In genomic region chr7:140047811-140048311, GRCm38 (mm10) we compare ENCODE assay signal across 8 mouse cellular contexts. TPM values are rescaled to one million over a fixed set of nuclear protein-coding genes. Genes with fewer than 3 reads are reported as not detected.
A peak's percentile ranks its signal among the peaks of the same experiment; 100 is the strongest.
DNase-seq lines count a peak whose midpoint lies in the region; ATAC-seq and TF ChIP-seq lines count a peak whose summit lies in the region.

No protein-coding gene starts in this region.

- no peaks in the 10 kb centered on the region for H3K9me3 ChIP-seq in forebrain, embryonic 16.5 days (ENCODE audit: control insufficient read depth, low read length)
- H3K9me3 ChIP-seq in limb, embryonic 13.5 days: no peaks in the 10 kb centered on the region
- H3K9me3 ChIP-seq in neural tube, embryonic 13.5 days: no peaks in the 10 kb centered on the region

- H3K27ac ChIP-seq in bone marrow macrophage, adult 2 months (ENCODE audit: insufficient read depth, low read depth, low read length): no peak overlapping the region
- H3K27ac ChIP-seq in forebrain, embryonic 16.5 days (ENCODE audit: low read length): no peak overlapping the region
- no peak overlapping the region for H3K27ac ChIP-seq in limb, embryonic 13.5 days
- peak overlapping the region; percentile 43; the same call in 1 of the 2 replicates for H3K27ac ChIP-seq in neural tube, embryonic 13.5 days (replicated peaks)

- ATAC-seq in forebrain, embryonic 16.5 days: peak; percentile 34
- ATAC-seq in limb, embryonic 13.5 days (ENCODE audit: low FRiP score, low read depth): no peak
- ATAC-seq in neural tube, embryonic 13.5 days (ENCODE audit: low read depth): peak; percentile 20; the same call in 1 of the 2 replicates

- no peak for TF ChIP-seq POLR2A in bone marrow macrophage, adult 2 months (IDR thresholded peaks at IDR 0.05; ENCODE audit: borderline replicate concordance, low read depth, low read length)

- peak; percentile 7 for DNase-seq in kidney, adult 18-20 months
- DNase-seq in kidney, adult 11 months: no peak
- DNase-seq in cerebellum, postnatal 36 days: no peak
- DNase-seq in gastrocnemius, postnatal 4 days (ENCODE audit: low spot score in 2 of 2): no peak

- no peak for TF ChIP-seq CTCF in bone marrow macrophage, adult 2 months (IDR thresholded peaks at IDR 0.05; ENCODE audit: low read depth, low read length)

- peaks cover 71% of the 10 kb centered on the region for H3K27me3 ChIP-seq in forebrain, embryonic 16.5 days (replicated peaks; ENCODE audit: control insufficient read depth, insufficient read depth, low read length)
- peaks cover 98% of the 10 kb centered on the region for H3K27me3 ChIP-seq in limb, embryonic 13.5 days
- peaks cover 76% of the 10 kb centered on the region for H3K27me3 ChIP-seq in neural tube, embryonic 13.5 days

- peak overlapping the region; percentile 57 for H3K4me3 ChIP-seq in bone marrow macrophage, adult 2 months (ENCODE audit: insufficient read depth, low read length)
- peak overlapping the region; percentile 42 for H3K4me3 ChIP-seq in forebrain, embryonic 16.5 days (replicated peaks; ENCODE audit: low read length)
- H3K4me3 ChIP-seq in limb, embryonic 13.5 days: peak overlapping the region; percentile 41
- peak overlapping the region; percentile 54 for H3K4me3 ChIP-seq in neural tube, embryonic 13.5 days

- H3K9ac ChIP-seq in forebrain, embryonic 16.5 days (replicated peaks; ENCODE audit: low read depth, low read length): peak overlapping the region; percentile 38
- 0 out of 2 replicates have a peak overlapping the region, but pooled peaks have one; percentile 45 for H3K9ac ChIP-seq in limb, embryonic 13.5 days
- H3K9ac ChIP-seq in neural tube, embryonic 13.5 days: peak overlapping the region; percentile 69

- WGBS in forebrain, embryonic 16.5 days: under 1% methylated on average over 33 of the region's 33 CpGs
- WGBS in limb, embryonic 13.5 days: under 1% methylated on average over 33 of the region's 33 CpGs
- under 1% methylated on average over 33 of the region's 33 CpGs for WGBS in neural tube, embryonic 13.5 days

- peaks cover 6% of the 10 kb centered on the region for H3K4me1 ChIP-seq in bone marrow macrophage, adult 2 months (ENCODE audit: control insufficient read depth, insufficient read depth, low read length)
- peaks cover 23% of the 10 kb centered on the region for H3K4me1 ChIP-seq in forebrain, embryonic 16.5 days (replicated peaks; ENCODE audit: control insufficient read depth, insufficient read depth, low read length)
- H3K4me1 ChIP-seq in limb, embryonic 13.5 days: peaks cover 23% of the 10 kb centered on the region
- H3K4me1 ChIP-seq in neural tube, embryonic 13.5 days (replicated peaks): peaks cover 44% of the 10 kb centered on the region

- H3K36me3 ChIP-seq in forebrain, embryonic 16.5 days (ENCODE audit: control insufficient read depth, insufficient read depth): no peaks in the 10 kb centered on the region
- no peaks in the 10 kb centered on the region for H3K36me3 ChIP-seq in limb, embryonic 13.5 days
- no peaks in the 10 kb centered on the region for H3K36me3 ChIP-seq in neural tube, embryonic 13.5 days

- H3K4me2 ChIP-seq in forebrain, embryonic 16.5 days (ENCODE audit: low read length): peak overlapping the region; percentile 65
- H3K4me2 ChIP-seq in limb, embryonic 13.5 days (replicated peaks): peak overlapping the region; percentile 68
- peak overlapping the region; percentile 74 for H3K4me2 ChIP-seq in neural tube, embryonic 13.5 days

RNA-seq across cellular contexts. Expression of gene Msx3, which starts 1.0 kb away (rescaled TPM):
- polyA plus RNA-seq in bone marrow macrophage, adult 2 months (2012; ENCODE audit: insufficient read depth, insufficient read length, missing spikeins): not detected in 2 replicates
- polyA plus RNA-seq in forebrain, embryonic 16.5 days (2015; fragmentation: Nextera tagmentation; extraction: Ambion mirVana): 0.62 and 1.7 TPM in 2 replicates
- polyA plus RNA-seq in limb, embryonic 13.5 days (2015; fragmentation: Nextera tagmentation; extraction: Ambion mirVana): not detected in 2 replicates
- polyA plus RNA-seq in neural tube, embryonic 13.5 days (2015; fragmentation: Nextera tagmentation; extraction: Ambion mirVana): 18.1 and 23.3 TPM in 2 replicates
- total RNA-seq in gastrocnemius, postnatal 4 days (2021): not detected

RNA-seq across cellular contexts. Expression of gene Tubgcp2, which starts 11.4 kb away (rescaled TPM):
- 17.9 and 18.5 TPM in 2 replicates for polyA plus RNA-seq in bone marrow macrophage, adult 2 months (2012; ENCODE audit: insufficient read depth, insufficient read length, missing spikeins)
- 72.7 and 76.3 TPM in 2 replicates for polyA plus RNA-seq in forebrain, embryonic 16.5 days (2015; fragmentation: Nextera tagmentation; extraction: Ambion mirVana)
- polyA plus RNA-seq in limb, embryonic 13.5 days (2015; fragmentation: Nextera tagmentation; extraction: Ambion mirVana): 67.4 and 68.0 TPM in 2 replicates
- polyA plus RNA-seq in neural tube, embryonic 13.5 days (2015; fragmentation: Nextera tagmentation; extraction: Ambion mirVana): 51.4 and 51.7 TPM in 2 replicates
- 10 to 100 TPM; 34.6 to 38.0 TPM for total RNA-seq in gastrocnemius, postnatal 4 days (2021)

RNA-seq across cellular contexts. Expression of gene Zfp511, which starts 11.7 kb away (rescaled TPM):
- polyA plus RNA-seq in bone marrow macrophage, adult 2 months (2012; ENCODE audit: insufficient read depth, insufficient read length, missing spikeins): 37.7 and 38.7 TPM in 2 replicates
- polyA plus RNA-seq in forebrain, embryonic 16.5 days (2015; fragmentation: Nextera tagmentation; extraction: Ambion mirVana): 54.5 and 62.0 TPM in 2 replicates
- 38.9 and 41.8 TPM in 2 replicates for polyA plus RNA-seq in limb, embryonic 13.5 days (2015; fragmentation: Nextera tagmentation; extraction: Ambion mirVana)
- 50.7 and 55.5 TPM in 2 replicates for polyA plus RNA-seq in neural tube, embryonic 13.5 days (2015; fragmentation: Nextera tagmentation; extraction: Ambion mirVana)
- 10 to 100 TPM; 11.0 to 11.2 TPM for total RNA-seq in gastrocnemius, postnatal 4 days (2021)

RNA-seq across cellular contexts. Expression of gene Caly, which starts 34.5 kb away (rescaled TPM):
- polyA plus RNA-seq in bone marrow macrophage, adult 2 months (2012; ENCODE audit: insufficient read depth, insufficient read length, missing spikeins): not detected in 2 replicates
- 116 and 179 TPM in 2 replicates for polyA plus RNA-seq in forebrain, embryonic 16.5 days (2015; fragmentation: Nextera tagmentation; extraction: Ambion mirVana)
- 1.1 TPM in 2 replicates for polyA plus RNA-seq in limb, embryonic 13.5 days (2015; fragmentation: Nextera tagmentation; extraction: Ambion mirVana)
- 95.9 and 99.9 TPM in 2 replicates for polyA plus RNA-seq in neural tube, embryonic 13.5 days (2015; fragmentation: Nextera tagmentation; extraction: Ambion mirVana)
- total RNA-seq in gastrocnemius, postnatal 4 days (2021): not detected

RNA-seq across cellular contexts. Expression of gene Prap1, which starts 45.3 kb away (rescaled TPM):
- polyA plus RNA-seq in bone marrow macrophage, adult 2 months (2012; ENCODE audit: insufficient read depth, insufficient read length, missing spikeins): not detected in 2 replicates
- polyA plus RNA-seq in forebrain, embryonic 16.5 days (2015; fragmentation: Nextera tagmentation; extraction: Ambion mirVana): not detected in 2 replicates
- polyA plus RNA-seq in limb, embryonic 13.5 days (2015; fragmentation: Nextera tagmentation; extraction: Ambion mirVana): 0.25 TPM in 1 of 2 replicates, not detected in the other
- not detected in 2 replicates for polyA plus RNA-seq in neural tube, embryonic 13.5 days (2015; fragmentation: Nextera tagmentation; extraction: Ambion mirVana)
- total RNA-seq in gastrocnemius, postnatal 4 days (2021): not detected
